Mouse (Mus musculus) CH12.LX (cell line): ENCODE data around the gene Aire. TPM values are rescaled to one million over a fixed set of nuclear protein-coding genes. Genes with fewer than 3 reads are reported as not detected.
"Not testable (repeated sequence)": the region's sequence is repeated elsewhere in the genome, so short reads cannot be mapped to it uniquely, and the experiment has no call there.

Experiments used
- DNase-seq: peaks from one replicate; pipeline ENCODE4 v3.0.0-alpha.2; 2013; ENCODE audit errors: extremely low read depth
- H3K27ac ChIP-seq: 2 replicates; pipeline ENCODE4 v1.5.1; 2012; ENCODE audit warnings: low read depth, mild to moderate bottlenecking, control low read depth, moderate library complexity; ENCODE audit not compliant: insufficient read depth
- H3K27me3 ChIP-seq: replicated peaks from 2 replicates; pipeline ENCODE3; 2012; ENCODE audit warnings: inconsistent platforms
- H3K36me3 ChIP-seq, 2 experiments: replicated peaks in 1 of 2; 2 replicates each; pipeline versions ENCODE3 to v1.6.1; 2012; ENCODE audit warnings: inconsistent platforms in 1 of 2, low read length in 1 of 2, mild to moderate bottlenecking in 1 of 2, mixed read lengths in 1 of 2, moderate library complexity in 1 of 2; ENCODE audit not compliant: control insufficient read depth in 1 of 2, insufficient read depth in 1 of 2
- H3K4me1 ChIP-seq, 2 experiments: 2 replicates each; pipeline ENCODE4 v1.6.1; 2012; ENCODE audit warnings: inconsistent platforms in 1 of 2, moderate library complexity in 1 of 2; ENCODE audit not compliant: insufficient read depth in 2 of 2, control insufficient read depth in 1 of 2
- H3K4me2 ChIP-seq: 2 replicates; pipeline ENCODE4 v1.6.1; 2012; ENCODE audit warnings: low read depth, mild to moderate bottlenecking, control low read depth; ENCODE audit not compliant: poor library complexity, insufficient read depth, severe bottlenecking
- H3K4me3 ChIP-seq, 3 experiments: fragments of 150-350 bp in 1 of 3; sonication (generic) in 1 of 3; replicated peaks in 1 of 3; 2 replicates each; pipeline versions ENCODE3 to v1.5.1; 2011 to 2012; ENCODE audit warnings: low read depth in 2 of 3, low read length in 2 of 3, mild to moderate bottlenecking in 2 of 3, moderate library complexity in 2 of 3, control low read depth in 1 of 3, improper control_type of control experiment in 1 of 3, inconsistent platforms in 1 of 3, mixed read lengths in 1 of 3; ENCODE audit not compliant: poor library complexity in 1 of 3
- H3K79me2 ChIP-seq: replicated peaks from 2 replicates; pipeline ENCODE4 v1.6.1; 2012; ENCODE audit warnings: mild to moderate bottlenecking, moderate library complexity; ENCODE audit not compliant: control insufficient read depth, poor library complexity, insufficient read depth, severe bottlenecking; ENCODE audit errors: extremely low read depth
- H3K9ac ChIP-seq: 2 replicates; pipeline ENCODE4 v1.6.1; 2012; ENCODE audit warnings: low read depth, mild to moderate bottlenecking, control low read depth, moderate library complexity; ENCODE audit not compliant: insufficient read depth
- H3K9me3 ChIP-seq: replicated peaks from 2 replicates; pipeline ENCODE3; 2012; ENCODE audit warnings: low read length, inconsistent platforms, mixed read lengths
- CTCF ChIP-seq, 2 experiments: IDR thresholded peaks in 1 of 2; conservative IDR thresholded peaks in 1 of 2; 2 replicates each; pipeline ENCODE4 v1.5.1; 2011 to 2012; ENCODE audit warnings: low read depth in 2 of 2, low read length in 2 of 2, improper control_type of control experiment in 1 of 2, inconsistent platforms in 1 of 2, mild to moderate bottlenecking in 1 of 2, moderate library complexity in 1 of 2
- ELF1 ChIP-seq: IDR thresholded peaks from 2 replicates; pipeline ENCODE4 v1.6.1; 2014; ENCODE audit warnings: low read depth, mild to moderate bottlenecking, inconsistent platforms, low read length, improper control_type of control experiment
- KAT2A ChIP-seq: IDR thresholded peaks from 2 replicates; pipeline ENCODE4 v1.6.1; 2012; ENCODE audit warnings: low read length, improper control_type of control experiment, inconsistent platforms; ENCODE audit not compliant: insufficient replicate concordance
- MAZ ChIP-seq: IDR thresholded peaks from 2 replicates; pipeline ENCODE4 v1.6.1; 2012; ENCODE audit warnings: low read depth, mild to moderate bottlenecking, inconsistent platforms, low read length, improper control_type of control experiment, moderate library complexity
- NELFE ChIP-seq: IDR thresholded peaks from 2 replicates; pipeline ENCODE4 v1.6.1; 2011; ENCODE audit warnings: low read depth, low read length, improper control_type of control experiment
- RAD21 ChIP-seq: IDR thresholded peaks from 2 replicates; pipeline ENCODE4 v1.6.1; 2011; ENCODE audit warnings: low read depth, mild to moderate bottlenecking, low read length, improper control_type of control experiment, moderate library complexity
- SMC3 ChIP-seq: IDR thresholded peaks from 2 replicates; pipeline ENCODE4 v1.6.1; 2011; ENCODE audit warnings: low read depth, low read length, improper control_type of control experiment
- ZC3H11A ChIP-seq: IDR thresholded peaks from 2 replicates; pipeline ENCODE4 v1.6.1; 2012; ENCODE audit warnings: low read depth, mild to moderate bottlenecking, inconsistent platforms, low read length, improper control_type of control experiment
- dilution Hi-C: fragments of 300-500 bp; cut with MboI; formaldehyde crosslinking; loops from 2 replicates; pipeline ENCODE4 v1.14.3; 2020; ENCODE audit warnings: low sequenced_read_pairs; ENCODE audit not compliant: extremely low pct_unique_long_range_greater_than_20kb, extremely low pct_ligation_motif_present
- in situ Hi-C: fragments of 300-500 bp; cut with MboI; formaldehyde crosslinking; loops from 3 replicates; pipeline ENCODE4 v1.14.3; 2019; ENCODE audit warnings: low sequenced_read_pairs, low pct_ligation_motif_present, low pct_unique_long_range_greater_than_20kb, mixed read lengths
- polyA plus RNA-seq: library from polyadenylated mRNA; unstranded; fragments of >175 nt; gene quantifications from 2 replicates; pipeline ENCODE4 v1.2.1, GENCODE M21; 2012; ENCODE audit warnings: low read depth; ENCODE audit not compliant: insufficient read length
- total RNA-seq, 2 experiments: library from RNA; depleted of rRNA; stranded (reverse); fragments of 300-350 nt in 1 of 2; fragments of >200 nt in 1 of 2; gene quantifications; 2 replicates each; pipeline ENCODE4 v1.2.3; 2012 to 2014

Aire gene
- total and polyA plus RNA-seq, 3 experiments: 0.16 to 0.17 TPM; not detected in 1

DNA sequence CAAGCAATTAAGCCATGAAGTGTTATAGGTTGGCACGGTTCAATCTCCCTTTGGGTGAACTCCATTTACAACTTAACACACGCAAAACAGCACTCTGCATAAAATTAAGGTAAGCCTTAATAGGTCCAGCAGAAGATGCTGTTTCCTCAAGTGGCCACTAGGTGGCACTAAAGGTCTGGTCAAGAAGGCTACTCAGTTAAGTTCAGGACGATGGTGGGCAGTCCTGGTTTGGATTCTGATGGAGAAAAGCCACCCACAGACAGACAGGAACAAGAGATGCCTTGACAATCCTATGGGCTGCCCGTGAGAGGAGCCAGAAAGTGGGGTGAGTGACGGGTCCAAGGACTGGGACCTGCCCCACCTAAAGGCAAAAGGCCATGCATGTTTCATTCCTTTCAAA lies 15.3 kb downstream of the Aire start:
- no peaks in the 10 kb centered on the region for H3K79me2 ChIP-seq
- H3K9ac ChIP-seq: no peak overlapping the region
- peak; percentile 79 for DNase-seq
- dilution Hi-C loops: no loop called here
- TF ChIP-seq MAZ (no peak), NELFE (no peak), SMC3 (peak; percentile 98), CTCF (conservative IDR thresholded peaks at IDR 0.05 in 1 of 2, IDR thresholded peaks at IDR 0.05 in 1 of 2; ENCODE audit: low read depth in 2 of 2, low read length in 2 of 2) (peak; percentile 92 to 98), KAT2A (no peak), ZC3H11A (peak; percentile 83), ELF1 (no peak)
- TF ChIP-seq, all 38 proteins: peak for 3
- peaks cover 6% of the 10 kb centered on the region for H3K27me3 ChIP-seq
- no peaks in the 10 kb centered on the region for H3K9me3 ChIP-seq
- H3K4me1 ChIP-seq: peaks cover 0 to 4% of the 10 kb centered on the region in 2 experiments; a peak in 2 of 4 replicates
- no peak overlapping the region for H3K27ac ChIP-seq
- H3K4me2 ChIP-seq: no peak overlapping the region
- no peak overlapping the region for H3K4me3 ChIP-seq
- H3K36me3 ChIP-seq: no peaks in the 10 kb centered on the region
- in situ Hi-C loops: loop anchor here (25.0 kb wide), 1 partner anchor 359 kb away; no protein-coding TSS in a partner anchor

DNA sequence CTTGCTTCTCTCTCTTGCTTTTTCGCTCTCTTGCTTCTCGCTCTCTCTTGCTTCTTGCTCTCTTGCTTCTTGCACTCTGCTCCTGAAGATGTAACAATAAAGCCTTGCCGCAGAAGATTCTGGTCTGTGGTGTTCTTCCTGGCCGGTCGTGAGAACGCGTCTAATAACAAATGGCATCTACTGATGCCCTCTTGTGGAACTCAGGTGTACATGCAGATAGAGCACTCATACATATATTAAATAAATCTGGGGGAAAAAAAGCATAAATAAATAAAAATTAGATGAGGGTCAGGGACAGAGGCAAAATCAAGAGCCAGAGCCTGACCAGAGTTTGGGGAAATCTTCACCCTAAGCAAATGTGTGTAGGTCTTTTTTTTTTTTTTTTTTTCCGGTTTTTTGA lies 18.0 kb downstream of the Aire start:
- H3K79me2 ChIP-seq, H3K9ac ChIP-seq, DNase-seq, H3K4me1 ChIP-seq, H3K36me3 ChIP-seq, H3K27me3 ChIP-seq, H3K4me2 ChIP-seq, H3K27ac ChIP-seq, dilution Hi-C loops, H3K9me3 ChIP-seq, H3K4me3 ChIP-seq: not testable (repeated sequence)
- in situ Hi-C loops: loop anchor here (25.0 kb wide), 1 partner anchor 362 kb away; no protein-coding TSS in a partner anchor
- TF ChIP-seq CTCF (conservative IDR thresholded peaks at IDR 0.05 in 1 of 2, IDR thresholded peaks at IDR 0.05 in 1 of 2; ENCODE audit: low read depth in 2 of 2, low read length in 2 of 2): peak in 1 of 2 experiments; percentile 56; a peak in 2 of 4 replicates
- peak; percentile 49 for TF ChIP-seq SMC3
- TF ChIP-seq RAD21: peak; percentile 28

DNA sequence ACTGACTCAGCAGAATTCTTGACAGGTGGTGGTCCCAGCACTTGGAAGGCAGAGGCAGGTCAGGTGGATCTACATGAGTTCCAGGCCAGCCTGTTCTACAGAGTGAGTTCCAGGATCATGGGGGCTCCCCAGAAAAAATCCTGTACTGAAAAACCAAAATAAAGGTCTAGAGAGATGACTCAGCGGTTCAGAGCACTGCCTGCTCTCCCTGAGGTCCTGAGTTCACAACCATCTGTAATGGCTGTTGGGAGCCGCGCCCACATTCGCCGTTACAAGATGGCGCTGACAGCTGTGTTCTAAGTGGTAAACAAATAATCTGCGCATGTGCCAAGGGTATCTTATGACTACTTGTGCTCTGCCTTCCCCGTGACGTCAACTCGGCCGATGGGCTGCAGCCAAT lies 23.4 kb downstream of the Aire start:
- H3K27me3 ChIP-seq: peaks cover 12% of the 10 kb centered on the region
- H3K4me1 ChIP-seq, DNase-seq, H3K9me3 ChIP-seq, H3K4me2 ChIP-seq, H3K4me3 ChIP-seq, dilution Hi-C loops, H3K9ac ChIP-seq, H3K79me2 ChIP-seq, H3K27ac ChIP-seq, in situ Hi-C loops, H3K36me3 ChIP-seq: not testable (repeated sequence)
